Mouse (Mus musculus): ENCODE results near the gene Traf7. TPM values are rescaled to one million over a fixed set of nuclear protein-coding genes. Genes with fewer than 3 reads are reported as not detected.

The Traf7 gene
- polyA plus RNA-seq, 1 experiment from 2014 or later: 32.9 TPM

GRCm38 (mm10) chr17:24477053-24477984 lies 50.4 kb downstream of the Traf7 start:
- Histone ChIP-seq H3K4me1 (replicated peaks) (peaks cover 49% of the 10 kb centered on the region), H3K9me3 (replicated peaks) (no peaks in the 10 kb centered on the region), H3K4me3 (replicated peaks) (peak overlapping the region; percentile 93), H3K27me3 (no peaks in the 10 kb centered on the region), H3K4me2 (peak overlapping the region; percentile 80), H3K36me3 (replicated peaks) (peaks cover 59% of the 10 kb centered on the region), H3K27ac (replicated peaks) (peak overlapping the region; percentile 95), H3K9ac (peak overlapping the region; percentile 84; the same call in 1 of the 2 replicates)
- 79% methylated on average over 20 of the region's 20 CpGs for WGBS (ENCODE audit: insufficient replicate concordance)
- ATAC-seq (ENCODE audit: insufficient read depth): no peak

- H3K9me3 ChIP-seq (replicated peaks): no peaks in the 10 kb centered on the region
- no peak overlapping the region for H3K9ac ChIP-seq
- peaks cover 67% of the 10 kb centered on the region for H3K36me3 ChIP-seq (replicated peaks)
- H3K27me3 ChIP-seq: no peaks in the 10 kb centered on the region
- WGBS (ENCODE audit: insufficient replicate concordance): 78% methylated on average over 10 of the region's 10 CpGs
- 0 out of 2 replicates have a peak overlapping the region, but pooled peaks have one; percentile 95 for H3K27ac ChIP-seq (replicated peaks)
- H3K4me3 ChIP-seq (replicated peaks): 0 out of 2 replicates have a peak overlapping the region, but pooled peaks have one; percentile 93
- peaks cover 60% of the 10 kb centered on the region for H3K4me1 ChIP-seq (replicated peaks)
- ATAC-seq (ENCODE audit: insufficient read depth): no peak
- no peak overlapping the region; the same call in 1 of the 2 replicates for H3K4me2 ChIP-seq
Measured at GRCm38 (mm10) chr17:24476022-24476776, 51.5 kb downstream of the Traf7 start.

- no peak for ATAC-seq (ENCODE audit: insufficient read depth)
- Histone ChIP-seq H3K9ac (no peak overlapping the region), H3K4me1 (replicated peaks) (peaks cover 64% of the 10 kb centered on the region), H3K27me3 (no peaks in the 10 kb centered on the region), H3K4me2 (no peak overlapping the region), H3K9me3 (replicated peaks) (no peaks in the 10 kb centered on the region), H3K27ac (replicated peaks) (no peak overlapping the region), H3K36me3 (replicated peaks) (peaks cover 67% of the 10 kb centered on the region), H3K4me3 (replicated peaks) (no peak overlapping the region)
- WGBS (ENCODE audit: insufficient replicate concordance): 74% methylated on average over 6 of the region's 6 CpGs
Measured at GRCm38 (mm10) chr17:24475586-24475985, 52.2 kb downstream of the Traf7 start.

- no peak overlapping the region for H3K4me2 ChIP-seq
- peaks cover 67% of the 10 kb centered on the region for H3K36me3 ChIP-seq (replicated peaks)
- no peaks in the 10 kb centered on the region for H3K27me3 ChIP-seq
- H3K27ac ChIP-seq (replicated peaks): no peak overlapping the region
- WGBS (ENCODE audit: insufficient replicate concordance): 67% methylated on average over 5 of the region's 5 CpGs
- ATAC-seq (ENCODE audit: insufficient read depth): no peak
- no peaks in the 10 kb centered on the region for H3K9me3 ChIP-seq (replicated peaks)
- H3K4me1 ChIP-seq (replicated peaks): peaks cover 57% of the 10 kb centered on the region
- no peak overlapping the region for H3K9ac ChIP-seq
- no peak overlapping the region for H3K4me3 ChIP-seq (replicated peaks)
Measured at GRCm38 (mm10) chr17:24474557-24474956, 53.2 kb downstream of the Traf7 start.

- peak within 1 kb of the TSS; percentile 95 for H3K4me3 ChIP-seq (replicated peaks)
- no peak for ATAC-seq (ENCODE audit: insufficient read depth)
Measured at GRCm38 (mm10) chr17:24473612-24474275, 54.0 kb downstream of the Traf7 start, which contains the start of gene Bricd5. TSS of gene Bricd5 (plus strand) at chr17:24473884.

GRCm38 (mm10) chr17:24472512-24472911 lies 55.2 kb downstream of the Traf7 start:
- no peak for ATAC-seq (ENCODE audit: insufficient read depth)
- peak overlapping the region; percentile 96 for H3K4me2 ChIP-seq
- 80% methylated on average over 4 of the region's 4 CpGs for WGBS (ENCODE audit: insufficient replicate concordance)
- peak overlapping the region; percentile 95 for H3K4me3 ChIP-seq (replicated peaks)
- peaks cover 55% of the 10 kb centered on the region for H3K4me1 ChIP-seq (replicated peaks)
- H3K9ac ChIP-seq: peak overlapping the region; percentile 96; the same call in 1 of the 2 replicates
- H3K27me3 ChIP-seq: no peaks in the 10 kb centered on the region
- peaks cover 60% of the 10 kb centered on the region for H3K36me3 ChIP-seq (replicated peaks)
- peak overlapping the region; percentile 97; the same call in 1 of the 2 replicates for H3K27ac ChIP-seq (replicated peaks)
- H3K9me3 ChIP-seq (replicated peaks): no peaks in the 10 kb centered on the region

More at GRCm38 (mm10) chr17:24473612-24474275, 54.0 kb downstream of the Traf7 start, which contains the start of gene Bricd5:
- Histone ChIP-seq H3K9ac (peak within 1 kb of the TSS; percentile 96; the same call in 1 of the 2 replicates), H3K9me3 (replicated peaks) (no peaks in the 10 kb centered on the region), H3K27ac (replicated peaks) (peak within 1 kb of the TSS; percentile 97; the same call in 1 of the 2 replicates), H3K4me1 (replicated peaks) (peaks cover 62% of the 10 kb centered on the region), H3K36me3 (replicated peaks) (peaks cover 67% of the 10 kb centered on the region), H3K27me3 (no peaks in the 10 kb centered on the region), H3K4me2 (peak within 1 kb of the TSS; percentile 96)
- WGBS (ENCODE audit: insufficient replicate concordance): 76% methylated on average over 6 of the region's 6 CpGs

- Histone ChIP-seq H3K36me3 (replicated peaks) (peaks cover 44% of the 10 kb centered on the region), H3K9ac (peak overlapping the region; percentile 96)
- under 1% methylated on average over 68 of the region's 68 CpGs for WGBS (ENCODE audit: insufficient replicate concordance)
Measured at GRCm38 (mm10) chr17:24470701-24471527, 56.8 kb downstream of the Traf7 start.

GRCm38 (mm10) chr17:24469910-24470602 lies 57.7 kb downstream of the Traf7 start, which contains the start of the genes E4f1 and Pgp:
TSS of gene E4f1 (minus strand) at chr17:24470313.
TSS of gene Pgp (plus strand) at chr17:24470392.
- H3K27ac ChIP-seq (replicated peaks): peak within 1 kb of the TSS; percentile 97
- H3K36me3 ChIP-seq (replicated peaks): peaks cover 35% of the 10 kb centered on the region
- ATAC-seq (ENCODE audit: insufficient read depth): peak; percentile 98
- H3K4me2 ChIP-seq: peak within 1 kb of the TSS; percentile 96
- peaks cover 44% of the 10 kb centered on the region for H3K4me1 ChIP-seq (replicated peaks)
- no peaks in the 10 kb centered on the region for H3K9me3 ChIP-seq (replicated peaks)
- H3K27me3 ChIP-seq: no peaks in the 10 kb centered on the region
- peak within 1 kb of the TSS; percentile 95 for H3K4me3 ChIP-seq (replicated peaks)
- H3K9ac ChIP-seq: peak within 1 kb of the TSS; percentile 96
- under 1% methylated on average over 57 of the region's 75 CpGs for WGBS (ENCODE audit: insufficient replicate concordance)

More at GRCm38 (mm10) chr17:24470701-24471527, 56.8 kb downstream of the Traf7 start:
- H3K4me3 ChIP-seq (replicated peaks): peak overlapping the region; percentile 95
- H3K27me3 ChIP-seq: no peaks in the 10 kb centered on the region
- no peaks in the 10 kb centered on the region for H3K9me3 ChIP-seq (replicated peaks)
- ATAC-seq (ENCODE audit: insufficient read depth): peak; percentile 35
- H3K4me1 ChIP-seq (replicated peaks): peaks cover 44% of the 10 kb centered on the region
- H3K27ac ChIP-seq (replicated peaks): peak overlapping the region; percentile 97
- H3K4me2 ChIP-seq: peak overlapping the region; percentile 96

- Histone ChIP-seq H3K4me3 (replicated peaks) (peak overlapping the region; percentile 95), H3K27me3 (no peaks in the 10 kb centered on the region), H3K27ac (replicated peaks) (peak overlapping the region; percentile 97), H3K36me3 (replicated peaks) (peaks cover 29% of the 10 kb centered on the region), H3K4me2 (peak overlapping the region; percentile 96), H3K9ac (peak overlapping the region; percentile 96), H3K4me1 (replicated peaks) (peaks cover 44% of the 10 kb centered on the region), H3K9me3 (replicated peaks) (no peaks in the 10 kb centered on the region)
- WGBS (ENCODE audit: insufficient replicate concordance): 16% methylated on average over 7 of the region's 7 CpGs
- ATAC-seq (ENCODE audit: insufficient read depth): no peak
Measured at GRCm38 (mm10) chr17:24469336-24469909, 58.3 kb downstream of the Traf7 start.

Measured in liver, embryonic 15.5 days (tissue).